Mouse (Mus musculus): Measurements from ENCODE around the gene Cmip. TPM values are rescaled to one million over a fixed set of nuclear protein-coding genes. Genes with fewer than 3 reads are reported as not detected.

The Cmip gene
- total RNA-seq, 1 experiment from 2014 or later, result 27.9 TPM

DNA sequence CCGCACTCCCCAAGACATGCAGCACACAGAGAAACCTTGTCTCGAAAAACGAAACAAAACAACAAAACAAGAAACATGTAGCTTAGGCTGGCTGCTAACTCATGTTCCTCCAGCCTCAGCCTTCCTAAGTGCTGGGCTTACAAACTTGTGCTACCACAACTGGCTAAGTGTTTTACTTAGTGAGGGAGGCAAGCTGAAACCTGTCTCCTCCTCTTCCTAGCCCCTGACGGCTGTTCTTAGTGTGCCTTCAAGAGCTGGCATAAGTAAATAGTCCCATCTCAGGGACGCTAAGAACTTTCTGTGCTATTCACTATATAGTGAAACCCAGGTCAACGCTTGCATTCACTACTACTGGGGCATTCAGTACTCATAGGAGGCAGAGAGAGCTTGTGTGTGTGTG, 2.4 kb upstream of the Cmip start:
- no peak for ATAC-seq (replicated peaks; ENCODE audit: insufficient number of reproducible peaks, low FRiP score, low TSS enrichment, poor library complexity, severe bottlenecking)

DNA sequence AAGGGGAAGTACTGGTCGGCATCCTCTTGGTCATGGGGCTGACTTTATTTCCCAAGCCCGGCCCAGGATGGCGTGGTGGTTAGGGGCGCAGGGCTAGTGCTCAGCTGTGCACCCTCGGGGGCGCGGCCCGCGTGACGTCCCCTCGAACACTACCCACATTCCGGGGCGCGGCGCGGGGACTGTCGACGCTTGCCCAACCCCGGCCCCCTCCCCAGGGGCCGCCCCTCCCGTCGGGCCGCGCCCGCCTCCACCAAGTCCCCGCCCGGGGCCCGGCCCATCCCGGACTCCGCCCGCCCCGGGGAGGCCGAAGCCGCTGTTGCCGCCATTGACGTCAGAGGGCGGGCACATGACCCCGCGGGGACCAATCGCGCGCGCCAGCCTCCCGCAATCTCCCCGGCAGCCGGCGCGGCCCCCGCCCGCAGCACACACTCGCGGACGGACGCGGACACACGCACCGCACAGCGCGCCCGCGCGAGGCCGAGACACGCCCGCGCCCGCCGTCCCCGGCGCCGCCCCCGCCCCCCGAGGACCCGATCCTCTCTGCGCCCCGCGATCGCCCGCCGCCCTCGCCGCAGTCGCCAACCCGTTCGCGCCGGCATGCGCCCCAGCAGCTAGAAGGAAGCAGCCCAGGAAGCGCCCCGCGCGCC, 449 bp upstream of the Cmip start:
- ATAC-seq (replicated peaks; ENCODE audit: insufficient number of reproducible peaks, low FRiP score, low TSS enrichment, poor library complexity, severe bottlenecking), result peak; percentile 67

GRCm38 (mm10) chr8:117257821-117258575, 1.1 kb downstream of the Cmip start:
- ATAC-seq (replicated peaks; ENCODE audit: insufficient number of reproducible peaks, low FRiP score, low TSS enrichment, poor library complexity, severe bottlenecking), result no peak; the same call in 1 of the 2 replicates

DNA sequence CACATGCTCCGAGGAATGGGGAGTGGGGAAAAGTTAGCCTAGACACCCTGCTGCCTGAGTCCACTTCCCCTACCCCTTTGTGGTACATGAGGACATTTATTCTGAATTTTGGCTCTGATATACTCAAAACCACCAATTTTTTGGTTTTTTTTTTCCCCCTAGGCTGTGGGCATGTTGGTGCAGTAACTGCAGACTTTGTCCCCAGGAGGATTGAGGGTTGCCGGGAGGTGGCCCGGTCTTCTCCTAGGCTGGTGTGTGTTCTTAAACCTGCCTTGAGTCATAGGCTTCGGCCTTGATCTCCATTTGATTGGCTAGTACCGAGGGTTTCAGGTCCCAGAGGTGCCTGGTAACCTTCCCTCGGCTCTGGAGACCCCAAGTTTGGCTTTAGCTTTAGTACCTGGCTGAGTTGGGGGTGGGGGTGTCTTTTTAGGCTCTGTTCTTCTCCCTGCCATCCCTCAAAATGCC, 1.7 kb downstream of the Cmip start:
- ATAC-seq (replicated peaks; ENCODE audit: insufficient number of reproducible peaks, low FRiP score, low TSS enrichment, poor library complexity, severe bottlenecking), result no peak

DNA sequence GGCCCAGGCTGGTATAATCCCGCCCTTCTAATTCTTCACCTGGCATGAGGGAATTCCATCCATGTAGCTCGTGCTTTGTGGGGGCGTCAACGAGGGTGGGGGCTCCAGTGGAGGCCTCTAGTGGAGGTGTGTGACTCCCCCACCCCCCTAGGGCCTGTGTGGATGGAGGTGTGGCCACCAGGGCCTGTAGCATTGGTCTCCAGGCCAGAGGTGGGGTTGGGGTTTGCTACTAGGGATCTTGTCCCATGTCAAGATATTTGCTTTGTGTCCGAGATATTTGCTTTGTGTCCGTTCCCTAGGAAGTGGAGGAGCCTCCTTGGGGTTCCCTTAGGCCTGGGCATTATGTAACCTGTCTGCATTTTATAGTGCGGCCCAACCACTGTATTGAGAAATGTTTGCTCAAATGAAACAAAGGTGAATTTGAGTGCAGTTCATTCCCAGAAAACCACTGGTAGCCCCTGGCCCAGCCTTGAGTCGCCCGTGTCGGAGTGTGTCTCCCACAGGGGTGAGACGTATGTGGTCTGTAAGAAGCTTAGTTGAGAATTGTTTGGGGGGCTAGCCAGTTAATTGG, 2.7 kb downstream of the Cmip start:
- no peak for ATAC-seq (replicated peaks; ENCODE audit: insufficient number of reproducible peaks, low FRiP score, low TSS enrichment, poor library complexity, severe bottlenecking)

GRCm38 (mm10) chr8:117260234-117260929, 3.5 kb downstream of the Cmip start:
- ATAC-seq (replicated peaks; ENCODE audit: insufficient number of reproducible peaks, low FRiP score, low TSS enrichment, poor library complexity, severe bottlenecking), result no peak

GRCm38 (mm10) chr8:117260930-117261475, 4.1 kb downstream of the Cmip start:
- ATAC-seq (replicated peaks; ENCODE audit: insufficient number of reproducible peaks, low FRiP score, low TSS enrichment, poor library complexity, severe bottlenecking), result no peak

GRCm38 (mm10) chr8:117261702-117262101, 4.8 kb downstream of the Cmip start:
- no peak for ATAC-seq (replicated peaks; ENCODE audit: insufficient number of reproducible peaks, low FRiP score, low TSS enrichment, poor library complexity, severe bottlenecking)

DNA sequence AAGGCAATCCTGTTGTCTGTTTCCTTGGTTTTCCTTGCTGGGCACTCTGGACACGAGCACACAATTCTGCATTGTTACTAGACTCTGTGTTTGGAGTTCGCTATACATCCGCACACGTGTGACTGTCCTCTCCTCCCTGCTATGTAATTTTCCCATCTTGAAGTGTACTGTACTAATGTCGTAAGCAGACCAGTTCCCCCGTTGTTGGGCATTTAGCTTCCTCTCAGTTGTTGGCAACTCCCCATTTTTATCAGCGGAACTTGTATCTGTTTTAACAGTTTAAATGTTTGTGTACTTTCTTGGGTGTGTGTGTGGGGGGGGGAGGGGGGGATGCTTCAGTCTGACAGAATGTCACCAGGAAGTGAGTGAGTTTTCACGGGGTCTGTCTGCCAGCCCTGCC, 5.8 kb downstream of the Cmip start:
- peak; percentile 51 for ATAC-seq (replicated peaks; ENCODE audit: insufficient number of reproducible peaks, low FRiP score, low TSS enrichment, poor library complexity, severe bottlenecking)

GRCm38 (mm10) chr8:117263442-117263841, 6.6 kb downstream of the Cmip start:
- ATAC-seq (replicated peaks; ENCODE audit: insufficient number of reproducible peaks, low FRiP score, low TSS enrichment, poor library complexity, severe bottlenecking), result no peak; the same call in 1 of the 2 replicates

DNA sequence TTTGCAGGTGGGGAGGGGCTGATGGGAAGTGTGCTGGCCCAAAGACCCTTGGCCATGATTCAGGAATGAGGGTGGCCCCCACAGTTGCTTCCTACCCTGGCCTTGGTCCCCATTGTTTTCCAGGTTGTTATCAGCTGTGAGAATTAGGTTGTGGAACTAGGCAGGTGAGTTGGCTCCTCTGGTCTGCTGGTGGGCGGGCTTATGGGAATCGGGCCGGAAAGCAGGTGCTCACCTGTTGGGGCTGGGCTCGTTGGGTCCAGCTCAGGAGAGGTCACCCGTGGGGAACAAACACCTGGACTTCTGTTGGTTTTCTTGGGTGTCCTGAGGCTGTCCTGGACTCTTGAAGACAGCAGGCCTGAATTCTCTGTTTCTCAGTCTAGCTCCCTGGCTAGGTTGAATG, 8.2 kb downstream of the Cmip start:
- no peak for ATAC-seq (replicated peaks; ENCODE audit: insufficient number of reproducible peaks, low FRiP score, low TSS enrichment, poor library complexity, severe bottlenecking)

DNA sequence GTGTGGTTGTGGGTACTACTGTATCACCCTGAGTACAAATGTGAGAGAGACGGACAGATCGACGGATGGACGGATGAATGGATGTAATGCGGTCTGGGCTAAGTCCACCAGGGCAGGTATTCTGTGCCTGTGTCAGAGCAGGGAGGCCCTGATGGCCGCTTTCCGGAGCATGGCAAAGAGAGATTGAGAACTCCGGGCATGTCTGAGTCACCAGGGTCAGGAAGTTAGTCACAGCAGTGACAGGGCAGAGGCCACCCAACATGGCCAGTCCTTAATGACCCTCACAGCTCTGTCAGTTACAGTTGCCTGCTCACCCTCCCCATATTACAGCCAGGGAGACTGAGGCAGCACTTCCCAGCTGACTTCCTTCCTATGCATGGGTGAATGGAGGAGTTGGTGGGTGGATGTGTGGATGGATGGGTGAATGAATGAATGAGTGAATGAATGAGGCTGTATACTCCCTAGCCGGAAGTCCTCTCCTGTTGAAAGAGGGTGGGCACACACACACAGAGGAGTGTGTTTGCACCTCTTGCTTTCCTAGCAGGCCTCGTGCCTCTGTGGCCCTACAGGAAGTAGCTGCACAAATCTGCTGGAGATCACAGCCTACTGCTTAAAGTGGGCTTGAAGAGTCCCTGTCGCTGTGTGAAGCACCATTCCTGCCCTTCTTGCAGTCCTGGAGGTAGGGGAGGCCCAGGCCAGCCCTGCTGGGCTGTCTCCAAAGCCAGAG, 10.7 kb downstream of the Cmip start:
- peak; percentile 32; the same call in 1 of the 2 replicates for ATAC-seq (replicated peaks; ENCODE audit: insufficient number of reproducible peaks, low FRiP score, low TSS enrichment, poor library complexity, severe bottlenecking)

- no peak for ATAC-seq (replicated peaks; ENCODE audit: insufficient number of reproducible peaks, low FRiP score, low TSS enrichment, poor library complexity, severe bottlenecking)
Measured at GRCm38 (mm10) chr8:117278234-117278633, 21.4 kb downstream of the Cmip start.

DNA sequence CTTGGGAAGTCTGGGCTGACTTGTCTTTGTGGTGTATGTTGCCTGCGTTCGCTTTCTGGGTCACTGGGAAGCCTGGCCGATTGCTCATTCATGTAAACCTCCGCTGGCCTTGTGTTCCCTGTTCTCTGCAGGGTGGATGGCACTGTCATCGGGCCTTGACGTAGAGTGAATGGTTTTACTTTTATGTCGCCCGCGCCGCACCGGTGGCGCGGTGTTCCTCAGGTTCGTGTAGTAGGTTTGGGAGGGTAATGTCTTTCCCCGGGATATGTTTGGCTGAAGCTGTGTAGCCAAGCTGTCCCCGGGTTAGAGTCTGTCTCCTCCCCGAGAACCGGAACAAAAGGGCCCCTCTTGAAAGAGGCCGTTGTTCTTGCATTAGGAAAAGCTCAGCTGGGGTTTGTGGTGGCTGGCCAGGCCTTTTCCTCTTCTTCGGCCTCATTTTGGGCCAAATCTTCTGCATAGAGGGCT, 21.8 kb downstream of the Cmip start:
- ATAC-seq (replicated peaks; ENCODE audit: insufficient number of reproducible peaks, low FRiP score, low TSS enrichment, poor library complexity, severe bottlenecking), result no peak

- ATAC-seq (replicated peaks; ENCODE audit: insufficient number of reproducible peaks, low FRiP score, low TSS enrichment, poor library complexity, severe bottlenecking), result peak; percentile 23; the same call in 1 of the 2 replicates
Measured at GRCm38 (mm10) chr8:117280488-117280887, 23.6 kb downstream of the Cmip start.

DNA sequence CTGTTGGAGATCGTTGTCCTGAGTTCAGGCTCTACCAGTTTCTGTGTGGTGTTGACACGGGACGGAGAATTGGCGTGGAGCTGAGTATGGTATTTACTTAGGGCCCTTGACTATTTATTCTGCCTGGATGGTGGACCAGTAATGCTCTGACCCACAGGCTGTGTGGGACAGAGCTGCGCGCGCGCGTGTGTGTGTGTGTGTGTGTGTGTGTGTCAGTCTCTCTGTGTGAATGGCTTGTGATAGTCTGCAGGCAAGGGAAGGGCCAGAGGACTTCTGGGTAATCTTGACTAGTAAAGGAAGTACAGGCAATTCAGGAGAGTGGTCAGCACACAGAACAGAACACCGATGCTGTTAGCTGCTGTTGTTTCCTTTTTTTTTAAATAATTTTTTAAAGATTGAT, 24.8 kb downstream of the Cmip start:
- ATAC-seq (replicated peaks; ENCODE audit: insufficient number of reproducible peaks, low FRiP score, low TSS enrichment, poor library complexity, severe bottlenecking), result no peak

- ATAC-seq (replicated peaks; ENCODE audit: insufficient number of reproducible peaks, low FRiP score, low TSS enrichment, poor library complexity, severe bottlenecking), result peak; percentile 64
Measured at GRCm38 (mm10) chr8:117282141-117282950, 25.5 kb downstream of the Cmip start.

Measured in monocyte, adult 5-6 weeks (primary cell).